Mouse (Mus musculus) lung, postnatal 10 days (tissue): ENCODE results near the gene Arid4a.
"Not testable (repeated sequence)": the region's sequence is repeated elsewhere in the genome, so short reads cannot be mapped to it uniquely, and the experiment has no call there.

ENCODE experiments used
- DNase-seq: peaks from one replicate; pipeline ENCODE4 v3.0.0; 2021

Arid4a gene

DNA sequence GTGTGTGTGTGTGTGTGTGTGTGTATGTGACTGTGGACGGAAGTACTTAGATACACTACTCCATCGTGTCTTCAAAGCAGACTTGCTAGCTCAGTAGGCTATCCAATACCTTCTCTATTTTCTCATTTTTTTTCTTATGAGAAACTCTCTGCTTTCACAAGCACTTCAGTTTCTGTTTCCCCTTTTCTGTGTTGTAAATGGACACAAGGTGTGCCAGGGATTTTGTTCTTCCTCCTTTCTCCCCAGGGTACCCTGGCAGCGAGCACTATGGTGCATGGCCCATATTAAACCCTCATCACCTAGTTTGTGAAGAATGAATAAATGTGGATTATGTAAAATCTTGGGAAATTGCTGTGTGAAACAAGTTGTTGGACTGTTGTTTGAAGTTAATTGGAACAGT lies 39.7 kb downstream of the Arid4a start:
- no peak for DNase-seq

DNA sequence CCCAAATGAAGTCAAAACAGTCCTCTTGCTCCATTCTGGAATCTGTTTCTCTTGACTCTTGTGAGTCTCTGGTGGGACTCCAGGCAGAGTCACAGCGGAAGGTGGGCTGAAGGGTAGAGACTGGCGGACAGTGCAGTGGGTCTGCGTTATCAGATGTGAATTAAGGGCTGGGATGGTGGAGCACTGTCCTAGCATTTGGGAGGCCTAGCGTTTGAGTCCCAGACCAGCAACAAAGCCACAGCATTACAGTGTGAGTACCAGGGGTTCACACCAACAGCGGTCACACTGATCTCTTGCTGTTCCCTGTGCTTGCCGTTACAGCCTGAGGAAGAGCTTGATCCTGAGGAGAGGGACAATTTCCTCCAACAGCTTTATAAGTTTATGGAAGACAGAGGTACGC lies 44.0 kb downstream of the Arid4a start:
- no peak for DNase-seq

DNA sequence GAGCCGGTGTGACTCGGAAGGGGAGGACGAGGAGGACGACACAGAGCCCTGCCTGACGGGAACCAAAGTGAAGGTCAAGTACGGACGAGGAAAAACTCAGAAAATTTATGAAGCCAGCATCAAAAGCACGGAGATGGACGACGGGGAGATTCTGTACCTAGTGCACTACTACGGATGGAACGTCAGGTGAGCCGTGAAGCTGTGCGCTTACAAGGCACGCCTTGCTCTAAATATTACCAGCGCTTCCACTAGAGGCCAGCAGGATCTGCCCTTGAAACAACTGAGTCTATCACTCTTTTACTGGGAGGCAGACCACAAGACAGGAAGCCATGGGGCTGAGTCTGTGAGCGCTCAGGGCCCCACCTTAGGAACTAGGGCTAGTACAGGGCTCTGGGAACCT lies 54.1 kb downstream of the Arid4a start:
- DNase-seq = no peak

GRCm38 (mm10) chr12:71072048-71072447 lies 56.3 kb downstream of the Arid4a start:
- no peak for DNase-seq

- peak; percentile 59 for DNase-seq
Observed at GRCm38 (mm10) chr12:71073113-71073730, 57.4 kb downstream of the Arid4a start.

DNA sequence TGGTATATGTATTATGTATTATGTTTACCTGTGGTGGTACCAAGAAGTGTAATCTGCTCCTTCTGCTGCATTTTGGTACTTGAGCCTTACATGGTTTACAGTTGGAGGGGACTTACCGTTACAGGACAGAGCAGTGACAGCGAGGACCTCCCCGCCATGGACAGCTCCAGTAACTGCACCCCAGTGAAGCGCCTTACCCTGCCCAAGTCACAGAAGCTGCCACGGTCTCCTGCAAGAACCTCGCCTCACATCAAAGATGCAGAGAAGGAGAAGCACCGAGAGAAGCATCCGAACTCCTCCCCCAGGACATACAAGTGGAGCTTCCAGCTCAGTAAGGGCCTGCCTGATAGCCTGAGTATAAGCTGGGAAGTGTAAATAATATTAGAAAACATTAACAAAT lies 70.5 kb downstream of the Arid4a start:
- DNase-seq = no peak

GRCm38 (mm10) chr12:71104275-71104674 lies 88.5 kb downstream of the Arid4a start:
- DNase-seq = not testable (repeated sequence)

GRCm38 (mm10) chr12:71107216-71107771 lies 91.5 kb downstream of the Arid4a start:
- no peak for DNase-seq

DNA sequence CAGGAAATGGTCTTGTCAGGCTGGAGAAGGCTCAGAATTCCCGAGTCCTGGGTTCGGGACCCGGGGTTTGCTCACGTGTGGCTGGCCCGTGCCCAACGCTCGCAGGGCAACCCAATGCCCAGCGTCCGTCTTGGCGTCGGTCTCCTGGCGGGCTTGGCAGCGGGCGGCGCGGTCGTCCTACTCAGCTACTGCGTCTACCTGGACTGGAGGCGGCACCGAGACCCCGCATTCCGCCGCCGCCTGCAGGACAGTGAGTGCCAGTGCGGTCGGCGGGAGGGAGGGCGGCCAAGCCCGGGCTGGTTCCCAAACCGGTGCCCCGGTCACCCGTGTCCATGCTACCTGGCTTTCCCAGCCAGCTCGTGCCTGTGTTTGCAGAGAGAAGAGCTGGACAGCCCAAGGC lies 95.5 kb downstream of the Arid4a start, which contains the start of gene Tomm20l:
TSS of gene Tomm20l (plus strand) at position 98 of the 400 bp plus-strand sequence.
- DNase-seq = peak; percentile 58

GRCm38 (mm10) chr12:71113074-71113473 lies 97.3 kb downstream of the Arid4a start:
- DNase-seq = peak; percentile 17

DNA sequence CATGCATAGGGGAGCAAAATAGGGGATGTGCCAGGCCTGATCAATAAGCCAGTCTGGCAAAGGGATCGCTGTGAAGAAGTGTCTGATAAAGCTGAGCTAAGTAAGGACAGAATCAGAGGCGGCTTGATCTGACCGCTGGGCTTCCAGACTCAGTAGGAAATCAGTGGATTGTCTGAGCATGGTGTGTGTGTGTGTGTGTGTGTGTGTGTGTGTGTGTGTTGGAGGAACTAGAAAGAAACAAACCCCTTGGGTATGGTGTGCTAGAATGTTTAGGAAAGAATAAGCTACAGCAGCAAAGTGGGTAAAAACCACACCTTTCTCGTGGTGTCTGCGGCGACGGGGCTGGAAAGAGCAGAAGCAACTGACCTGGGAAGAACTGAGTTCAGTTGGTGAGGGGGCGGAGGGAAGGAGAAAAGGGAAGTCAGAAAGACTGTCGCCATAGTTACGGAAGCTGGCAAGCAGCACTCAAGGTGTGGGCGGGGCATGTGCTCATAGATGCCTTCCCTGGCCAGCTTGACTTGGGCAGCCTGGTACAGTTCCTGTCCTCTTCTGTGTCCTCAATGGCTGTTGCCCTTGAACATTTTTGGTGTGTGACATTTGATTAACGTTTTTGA lies 98.0 kb downstream of the Arid4a start:
- DNase-seq = peak; percentile 72

DNA sequence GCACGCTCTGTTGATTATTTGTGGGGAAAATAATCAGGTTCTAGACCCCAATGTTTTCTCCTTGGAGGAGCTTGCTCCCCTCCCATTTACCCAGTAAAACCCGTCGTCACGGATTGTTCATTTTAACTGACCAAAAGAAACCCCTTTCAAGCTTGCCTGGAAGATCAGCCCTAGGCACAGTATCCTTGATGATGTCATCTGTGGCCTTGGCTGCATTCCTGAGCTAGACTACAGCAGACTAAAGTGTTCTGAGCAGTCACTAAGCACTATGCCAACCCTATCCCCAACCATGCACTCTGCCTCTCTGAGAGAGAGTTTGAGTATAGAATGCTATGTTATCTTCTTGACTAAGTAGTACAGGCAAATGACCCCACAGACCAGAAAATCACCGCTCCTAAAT lies 100.6 kb downstream of the Arid4a start:
- DNase-seq = no peak

DNA sequence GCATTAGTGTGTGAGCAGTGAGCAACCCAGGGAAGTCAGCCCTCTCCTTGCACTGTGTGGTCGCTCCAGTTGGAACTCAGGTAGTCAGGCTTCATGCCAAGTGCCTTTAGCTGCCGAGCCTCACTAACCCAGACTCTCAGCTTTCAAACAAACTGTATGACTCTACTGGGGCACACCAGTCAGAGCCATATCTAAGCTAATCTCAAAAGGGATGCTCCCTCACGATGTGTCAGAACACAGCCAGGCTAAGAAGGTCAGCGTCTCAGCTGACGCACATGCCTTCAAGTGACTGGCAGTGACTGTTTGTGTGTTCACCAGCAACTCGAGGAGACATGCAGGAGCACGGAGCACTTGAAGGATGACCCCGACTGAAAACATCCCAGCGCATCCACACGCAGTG lies 106.9 kb downstream of the Arid4a start:
- no peak for DNase-seq

GRCm38 (mm10) chr12:71123286-71123685 lies 107.5 kb downstream of the Arid4a start:
- DNase-seq = no peak

GRCm38 (mm10) chr12:71135581-71135980 lies 119.8 kb downstream of the Arid4a start:
- no peak for DNase-seq

DNA sequence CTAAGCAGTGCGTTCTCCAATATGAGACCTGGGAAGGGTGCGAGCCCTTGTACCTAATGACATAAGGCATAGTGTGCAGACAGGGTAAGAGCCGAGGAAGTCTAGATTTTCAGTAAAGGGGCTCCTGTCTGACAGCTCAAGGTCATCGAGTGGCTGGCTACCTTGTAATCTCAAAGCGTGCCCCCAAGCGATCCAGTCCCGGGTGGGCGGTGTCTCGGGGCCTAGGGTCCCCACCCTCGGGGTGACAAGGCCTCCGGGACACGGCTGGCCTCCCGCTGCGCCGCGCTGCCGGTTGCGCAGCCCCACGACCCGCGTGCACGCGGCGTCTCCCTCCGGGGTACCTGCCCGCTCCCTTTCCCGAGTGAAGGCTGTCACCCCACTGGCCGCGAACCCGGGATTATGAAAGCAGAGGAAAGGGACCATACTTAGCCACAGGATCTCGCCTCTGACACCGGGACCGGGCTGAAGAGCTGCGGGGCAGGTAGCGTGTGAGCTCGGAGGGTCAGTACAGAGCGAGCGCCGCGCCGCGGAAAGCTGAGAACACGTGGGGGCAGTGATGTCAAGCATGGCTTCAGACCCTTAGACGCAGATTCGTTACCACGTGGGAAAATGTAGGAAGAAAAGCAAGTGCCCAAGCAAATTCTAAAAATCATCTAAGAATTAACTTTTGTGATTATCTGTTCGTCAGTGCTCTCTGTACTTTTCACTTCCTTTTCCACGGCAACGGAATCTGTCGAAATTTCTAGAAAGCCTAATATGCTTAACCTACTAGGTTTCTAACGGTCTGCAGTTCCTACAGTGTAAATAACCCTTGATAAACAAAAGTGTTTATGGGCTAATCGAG lies 120.6 kb downstream of the Arid4a start, which contains the start of the genes Timm9 and 2700049A03Rik:
TSS of gene Timm9 (minus strand) at position 555 of the 844 bp plus-strand sequence.
TSS of gene 2700049A03Rik (plus strand) at position 719 of the 844 bp plus-strand sequence.
- peak; percentile 80 for DNase-seq

- peak; percentile 90 for DNase-seq
Observed at GRCm38 (mm10) chr12:71136974-71137491, 121.2 kb downstream of the Arid4a start.

DNA sequence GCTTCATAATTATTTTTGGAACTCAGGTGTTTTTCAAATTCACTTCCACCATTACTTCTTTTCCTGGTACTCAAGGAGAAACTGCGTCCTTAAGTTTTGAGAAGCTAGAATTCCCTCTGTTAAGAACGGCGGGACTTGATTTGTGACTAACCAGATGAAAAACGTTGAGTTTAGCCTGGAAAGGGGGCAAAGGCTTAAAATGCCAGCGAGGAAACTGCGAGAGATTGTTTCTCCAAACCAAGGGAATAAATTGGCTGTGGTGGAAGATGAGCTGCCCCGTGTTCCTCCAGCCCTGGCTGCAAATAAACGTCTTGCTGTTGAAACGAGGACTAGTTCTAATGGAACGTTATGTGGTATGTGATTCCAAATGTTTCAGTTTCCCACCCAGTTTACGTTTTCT lies 121.9 kb downstream of the Arid4a start:
- DNase-seq = no peak

- DNase-seq = no peak
Observed at GRCm38 (mm10) chr12:71139258-71139828, 123.6 kb downstream of the Arid4a start.

- no peak for DNase-seq
Observed at GRCm38 (mm10) chr12:71141189-71141588, 125.4 kb downstream of the Arid4a start.

DNA sequence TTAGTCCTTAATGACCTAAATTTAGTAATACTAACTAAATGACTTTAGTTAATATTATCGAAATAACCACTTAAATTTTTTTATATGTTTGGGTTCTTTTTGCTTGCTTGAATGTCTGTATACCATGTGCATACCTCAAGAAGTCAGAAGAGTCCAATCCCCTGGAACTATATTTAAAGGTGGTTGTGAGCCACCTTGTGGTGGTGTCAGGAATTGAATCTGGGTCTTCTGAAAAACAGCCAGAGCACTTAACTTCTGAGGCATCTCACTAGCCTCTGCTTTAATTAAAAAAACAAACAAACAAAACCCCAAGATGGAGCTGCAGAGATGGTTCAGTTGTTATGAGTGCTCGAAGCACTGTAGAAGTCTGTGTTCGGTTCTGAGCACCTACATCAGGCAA lies 131.9 kb downstream of the Arid4a start:
- DNase-seq = peak; percentile 60
